Mouse (Mus musculus): ENCODE measurements around the gene Rgs11. TPM values are rescaled to one million over a fixed set of nuclear protein-coding genes. Genes with fewer than 3 reads are reported as not detected.
"Not testable (repeated sequence)": the region's sequence is repeated elsewhere in the genome, so short reads cannot be mapped to it uniquely, and the experiment has no call there.

The Rgs11 gene
- 1.1 and 2.1 TPM in 2 replicates for polyA plus RNA-seq (2016; fragmentation: Nextera tagmentation; extraction: Ambion mirVana)

DNA sequence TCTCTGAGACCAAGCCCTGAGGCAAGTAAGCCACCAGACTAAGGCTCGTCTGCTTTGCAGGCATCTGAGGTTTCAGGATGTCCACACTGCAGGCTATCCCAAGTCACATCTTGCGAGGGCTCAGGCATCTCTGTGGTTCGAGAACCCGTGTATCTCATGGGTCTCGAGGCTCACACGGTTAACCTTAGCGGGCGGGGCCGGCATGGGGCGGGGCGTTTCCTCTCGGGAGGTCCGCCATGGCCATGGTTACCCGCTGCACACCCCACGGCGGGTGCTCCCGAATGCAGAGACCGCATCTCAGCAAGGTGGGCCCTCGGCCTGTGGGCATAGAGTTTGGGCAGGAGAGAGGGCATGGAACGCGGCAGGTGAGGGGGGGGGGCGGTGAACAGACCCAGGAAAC is at the start of gene Rgs11:
Gene Rgs11 (plus strand): TSS at position 215 of the 400 bp plus-strand sequence.
- DNase-seq (ENCODE audit: extremely low spot score, low spot score) = peak; percentile 22
- WGBS = 2% methylated on average over 22 of the region's 22 CpGs
- H3K27me3 ChIP-seq (ENCODE audit: poor library complexity, severe bottlenecking) = peaks cover 80% of the 10 kb centered on the region

DNA sequence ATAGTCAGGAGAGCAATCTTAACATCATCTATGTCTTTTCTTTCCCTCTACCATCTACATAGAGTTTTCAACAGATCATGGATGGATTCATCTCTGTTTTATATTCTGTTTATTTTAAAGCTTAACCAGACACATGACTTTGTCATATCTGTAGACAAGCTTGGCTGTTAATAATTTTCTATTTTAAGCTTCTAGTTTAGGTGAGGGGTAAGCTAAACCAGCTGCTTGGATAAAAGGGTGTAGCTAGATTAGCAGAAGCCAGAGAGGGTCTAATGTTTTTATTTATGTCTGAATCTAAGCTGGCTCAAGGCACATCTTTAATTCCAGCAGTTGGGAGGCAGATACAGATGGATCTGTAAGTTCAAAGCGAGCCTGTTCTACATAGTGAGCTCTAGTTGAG is 40.0 kb upstream of the Rgs11 start:
- WGBS = 91% methylated on average over 1 of the region's 1 CpGs
- Histone ChIP-seq H3K4me3 (no peak overlapping the region), H3K27ac (no peak overlapping the region), H3K4me1 (no peaks in the 10 kb centered on the region), H3K36me3 (replicated peaks) (peaks cover 40% of the 10 kb centered on the region), H3K9me3 (no peaks in the 10 kb centered on the region), H3K27me3 (ENCODE audit: poor library complexity, severe bottlenecking) (no peaks in the 10 kb centered on the region)
- no peak for DNase-seq (ENCODE audit: extremely low spot score, low spot score)

More for the DNA sequence above, at the start of gene Rgs11:
- H3K9me3 ChIP-seq = no peaks in the 10 kb centered on the region
- peak within 1 kb of the TSS; percentile 52 for H3K4me3 ChIP-seq
- H3K36me3 ChIP-seq (replicated peaks) = peaks cover 5% of the 10 kb centered on the region
- 0 out of 2 replicates have a peak within 1 kb of the TSS, but pooled peaks have one; percentile 12 for H3K27ac ChIP-seq
- peaks cover 50% of the 10 kb centered on the region for H3K4me1 ChIP-seq

DNA sequence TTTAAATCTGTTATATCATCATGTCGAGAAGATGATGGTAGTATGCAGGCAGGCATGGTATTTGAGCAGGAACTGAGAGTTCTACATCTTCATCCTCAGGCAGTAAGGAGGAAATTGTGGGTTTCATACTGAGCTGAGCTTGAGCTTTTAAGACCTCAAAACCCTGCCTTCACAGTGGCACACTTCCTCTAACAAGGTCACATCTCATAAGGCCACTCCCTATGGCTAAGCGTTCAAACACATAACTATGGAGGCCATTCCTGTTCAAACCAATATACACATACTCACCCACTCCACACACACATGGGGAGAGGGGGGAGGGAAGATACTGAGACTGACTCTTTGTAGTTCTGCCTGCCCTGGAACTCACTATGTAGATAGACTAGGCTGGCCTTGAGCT is 34.7 kb upstream of the Rgs11 start:
- Histone ChIP-seq H3K9me3 (no peaks in the 10 kb centered on the region), H3K4me1 (no peaks in the 10 kb centered on the region), H3K27me3 (ENCODE audit: poor library complexity, severe bottlenecking) (no peaks in the 10 kb centered on the region), H3K36me3 (replicated peaks) (peaks cover 50% of the 10 kb centered on the region), H3K4me3 (no peak overlapping the region), H3K27ac (no peak overlapping the region)
- no peak for DNase-seq (ENCODE audit: extremely low spot score, low spot score)
- 94% methylated on average over 2 of the region's 2 CpGs for WGBS

DNA sequence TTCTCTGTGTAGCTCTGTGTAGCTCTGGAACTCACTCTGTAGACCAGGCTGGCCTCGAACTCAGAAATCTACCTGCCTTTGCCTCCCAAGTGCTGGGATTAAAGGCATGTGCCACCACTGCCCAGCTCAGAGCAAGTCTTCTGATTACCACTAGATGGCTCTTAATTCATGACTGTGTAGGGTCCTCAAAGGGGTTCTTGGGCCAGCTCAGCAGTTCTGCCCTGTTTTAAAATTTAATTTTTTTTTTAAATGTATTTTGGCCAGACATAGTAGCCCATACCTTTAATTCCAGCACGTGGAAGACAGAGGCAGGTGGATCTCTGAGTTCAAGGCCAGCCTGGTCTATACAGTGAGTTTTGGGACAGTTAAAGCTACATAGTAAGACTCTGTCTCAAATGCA is 27.5 kb upstream of the Rgs11 start:
- H3K27me3 ChIP-seq (ENCODE audit: poor library complexity, severe bottlenecking); H3K4me1 ChIP-seq; H3K9me3 ChIP-seq; H3K4me3 ChIP-seq; H3K27ac ChIP-seq; DNase-seq (ENCODE audit: extremely low spot score, low spot score): not testable (repeated sequence)
- H3K36me3 ChIP-seq (replicated peaks) = peaks cover 62% of the 10 kb centered on the region
- 85% methylated on average over 2 of the region's 2 CpGs for WGBS

DNA sequence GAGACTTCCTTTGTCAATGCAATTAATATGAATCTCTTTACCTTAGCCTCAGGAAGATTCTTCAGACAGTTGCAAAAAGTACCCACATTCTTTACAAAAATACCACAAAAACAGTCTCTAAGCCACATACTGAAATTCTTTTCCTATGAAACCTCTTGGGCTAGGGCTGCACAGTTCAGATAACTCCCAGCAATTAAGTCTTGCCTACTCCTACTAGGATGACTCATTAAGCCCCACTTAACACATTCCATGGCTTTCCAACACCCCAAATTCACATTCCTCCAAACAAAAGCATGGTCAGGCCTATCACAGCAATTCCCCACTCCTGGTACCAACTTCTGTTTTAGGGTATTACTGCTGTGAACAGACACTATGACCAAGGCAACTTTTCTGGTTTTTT is 24.1 kb upstream of the Rgs11 start:
- Histone ChIP-seq H3K4me3 (no peak overlapping the region), H3K27me3 (ENCODE audit: poor library complexity, severe bottlenecking) (no peaks in the 10 kb centered on the region), H3K27ac (no peak overlapping the region), H3K4me1 (no peaks in the 10 kb centered on the region), H3K36me3 (replicated peaks) (peaks cover 84% of the 10 kb centered on the region), H3K9me3 (no peaks in the 10 kb centered on the region)
- DNase-seq (ENCODE audit: extremely low spot score, low spot score) = no peak

DNA sequence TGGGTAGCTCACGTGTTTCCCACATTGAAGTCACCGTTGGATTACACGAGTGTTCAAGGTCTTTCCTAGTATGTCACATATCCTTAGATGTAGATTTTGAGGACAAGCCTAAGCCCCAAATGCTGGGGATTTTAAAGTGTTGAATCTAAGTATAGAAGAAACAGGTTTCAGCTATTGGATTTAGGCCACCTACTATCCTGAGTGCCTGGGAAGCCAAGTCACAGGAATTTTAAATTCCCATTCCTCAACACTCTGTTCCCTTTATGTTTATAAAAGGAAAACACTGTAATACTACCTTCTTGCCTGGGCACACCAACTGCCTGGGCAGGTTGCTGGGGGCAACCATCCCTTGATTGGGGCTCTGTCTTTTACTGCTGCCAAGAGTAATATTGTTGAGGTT is 21.6 kb upstream of the Rgs11 start:
- H3K27me3 ChIP-seq (ENCODE audit: poor library complexity, severe bottlenecking) = no peaks in the 10 kb centered on the region
- H3K4me1 ChIP-seq = no peaks in the 10 kb centered on the region
- DNase-seq (ENCODE audit: extremely low spot score, low spot score) = no peak
- H3K9me3 ChIP-seq = no peaks in the 10 kb centered on the region
- H3K36me3 ChIP-seq (replicated peaks) = peaks cover 86% of the 10 kb centered on the region
- no peak overlapping the region for H3K27ac ChIP-seq
- H3K4me3 ChIP-seq = no peak overlapping the region
- WGBS = 89% methylated on average over 3 of the region's 3 CpGs

DNA sequence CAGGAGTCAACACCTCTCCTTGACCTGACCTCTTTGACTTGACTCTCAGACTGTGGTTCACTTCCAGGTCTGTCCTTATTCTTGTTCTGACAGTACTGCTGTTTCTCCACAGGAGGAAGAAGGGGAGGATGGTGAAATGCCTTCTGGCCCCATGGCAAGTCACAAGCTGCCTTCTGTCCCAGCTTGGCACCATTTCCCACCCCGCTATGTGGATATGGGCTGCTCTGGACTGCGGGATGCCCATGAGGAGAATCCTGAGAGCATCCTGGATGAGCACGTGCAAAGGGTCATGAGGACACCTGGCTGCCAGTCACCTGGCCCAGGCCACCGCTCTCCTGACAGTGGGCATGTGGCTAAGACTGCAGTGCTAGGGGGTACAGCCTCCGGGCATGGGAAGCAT is 15.2 kb upstream of the Rgs11 start:
- H3K4me1 ChIP-seq = no peaks in the 10 kb centered on the region
- DNase-seq (ENCODE audit: extremely low spot score, low spot score) = no peak
- H3K27ac ChIP-seq = no peak overlapping the region
- no peaks in the 10 kb centered on the region for H3K9me3 ChIP-seq
- peaks cover 100% of the 10 kb centered on the region for H3K36me3 ChIP-seq (replicated peaks)
- WGBS = 95% methylated on average over 5 of the region's 5 CpGs
- no peaks in the 10 kb centered on the region for H3K27me3 ChIP-seq (ENCODE audit: poor library complexity, severe bottlenecking)
- no peak overlapping the region for H3K4me3 ChIP-seq

DNA sequence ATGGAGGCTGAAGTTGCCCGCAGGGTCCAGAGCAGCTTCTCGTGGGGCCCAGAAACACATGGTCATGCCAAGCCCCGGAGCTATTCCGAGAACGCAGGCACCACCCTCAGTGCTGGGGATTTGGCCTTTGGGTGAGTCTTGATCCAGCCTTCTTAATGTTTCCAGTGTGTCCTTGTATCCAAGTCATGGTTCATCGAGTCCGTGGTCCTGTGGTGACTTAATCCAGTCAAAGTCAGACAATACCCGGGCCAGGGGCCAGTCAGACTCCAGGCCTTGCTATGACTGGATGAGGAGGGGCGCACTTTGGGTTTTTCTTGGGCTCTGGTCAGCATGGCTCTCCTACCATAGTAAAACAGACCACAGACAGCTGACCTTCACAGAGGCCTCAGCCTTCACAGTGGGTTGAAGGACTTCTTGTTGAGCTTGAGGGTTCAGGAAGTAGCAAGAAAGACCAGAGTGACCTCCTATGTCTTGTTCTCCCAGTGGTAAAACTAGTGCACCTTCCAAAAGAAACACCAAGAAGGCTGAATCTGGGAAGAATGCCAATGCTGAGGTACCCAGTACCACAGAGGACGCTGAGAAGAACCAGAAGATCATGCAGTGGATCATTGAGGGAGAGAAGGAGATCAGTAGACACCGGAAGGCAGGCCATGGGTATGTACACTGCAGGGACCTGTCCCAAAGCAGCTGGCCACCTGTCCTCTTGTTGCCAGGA is 14.5 kb upstream of the Rgs11 start:
- Histone ChIP-seq H3K27ac (no peak overlapping the region), H3K36me3 (replicated peaks) (peaks cover 100% of the 10 kb centered on the region), H3K4me1 (no peaks in the 10 kb centered on the region), H3K4me3 (no peak overlapping the region), H3K9me3 (no peaks in the 10 kb centered on the region), H3K27me3 (ENCODE audit: poor library complexity, severe bottlenecking) (no peaks in the 10 kb centered on the region)
- WGBS = 96% methylated on average over 11 of the region's 11 CpGs
- no peak for DNase-seq (ENCODE audit: extremely low spot score, low spot score)

DNA sequence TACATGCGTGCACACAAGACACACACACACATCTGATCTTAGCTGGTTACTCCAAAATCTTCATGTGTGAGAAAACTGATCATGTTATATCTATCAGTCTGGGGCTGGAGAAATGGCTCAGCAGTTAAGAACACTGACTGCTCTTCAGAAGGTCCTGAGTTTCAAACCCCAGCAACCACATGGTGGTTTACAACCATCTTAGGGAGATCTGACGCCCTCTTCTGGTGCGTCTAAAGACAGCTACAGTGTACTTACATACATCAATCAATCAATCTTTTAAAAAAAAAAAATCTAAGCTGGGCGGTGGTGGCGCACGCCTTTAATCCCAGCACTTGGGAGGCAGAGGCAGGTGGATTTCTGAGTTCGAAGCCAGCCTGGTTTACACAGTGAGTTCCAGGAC is 11.3 kb upstream of the Rgs11 start:
- not testable (repeated sequence) for H3K27me3 ChIP-seq (ENCODE audit: poor library complexity, severe bottlenecking); H3K27ac ChIP-seq; H3K9me3 ChIP-seq; DNase-seq (ENCODE audit: extremely low spot score, low spot score); H3K4me3 ChIP-seq; H3K4me1 ChIP-seq
- peaks cover 100% of the 10 kb centered on the region for H3K36me3 ChIP-seq (replicated peaks)
- 93% methylated on average over 7 of the region's 7 CpGs for WGBS

DNA sequence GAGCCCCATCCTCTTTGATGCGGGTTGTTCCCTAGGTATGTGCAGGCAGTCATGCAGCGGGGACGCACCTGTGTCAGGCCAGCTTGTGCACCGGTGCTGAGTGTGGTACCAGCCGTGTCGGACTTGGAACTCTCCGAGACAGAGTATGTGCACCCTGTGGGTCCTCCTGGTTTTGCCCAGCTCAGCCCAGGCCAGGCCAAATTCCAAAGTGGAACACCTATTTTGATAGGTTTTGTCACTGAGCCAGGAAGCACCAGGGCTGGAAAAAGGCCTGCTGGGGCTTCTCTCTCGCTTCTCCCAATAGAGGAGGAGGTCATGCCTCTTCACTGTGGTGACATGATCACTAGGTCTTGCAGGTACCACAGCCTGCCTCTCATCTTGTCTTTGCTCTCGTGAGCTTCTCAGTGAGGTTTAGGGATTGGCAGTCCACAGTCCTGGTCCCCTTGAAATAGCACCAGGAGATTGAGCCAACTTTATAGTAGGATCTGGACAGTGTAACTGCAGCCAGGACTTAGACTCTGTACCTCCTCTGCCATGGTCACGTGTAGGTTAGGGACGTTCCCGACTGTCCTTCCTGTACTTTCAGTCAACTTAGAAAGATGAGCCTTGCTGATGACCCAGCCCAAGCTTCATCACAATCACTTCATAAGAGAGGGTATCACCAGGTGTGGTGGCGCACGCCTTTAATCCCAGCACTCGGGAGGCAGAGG is 10.1 kb upstream of the Rgs11 start:
- peaks cover 100% of the 10 kb centered on the region for H3K36me3 ChIP-seq (replicated peaks)
- 95% methylated on average over 15 of the region's 15 CpGs for WGBS

DNA sequence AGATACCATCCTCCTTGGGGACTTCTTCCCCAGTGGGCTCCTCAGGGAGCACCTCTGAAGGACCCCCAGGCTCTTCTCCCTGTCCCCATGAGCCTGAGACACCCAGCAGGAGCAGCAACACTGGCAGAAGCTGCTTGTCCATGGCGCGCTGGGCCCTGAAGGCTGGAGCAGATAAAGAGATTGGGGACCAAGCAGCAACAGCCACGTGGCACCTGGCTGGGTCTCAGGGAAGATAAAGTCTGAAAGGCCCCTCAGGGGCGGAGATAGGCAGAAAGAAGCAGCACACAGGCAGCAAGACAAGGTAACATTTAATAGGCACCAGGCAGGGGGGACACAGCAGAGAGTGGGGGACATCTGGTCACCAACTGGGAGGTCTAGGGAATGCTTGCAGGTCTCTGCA is 3.9 kb upstream of the Rgs11 start, which contains the start of gene Pdia2:
Gene Pdia2 (minus strand): TSS at position 196 of the 400 bp plus-strand sequence.
- no peak within 1 kb of the TSS for H3K27ac ChIP-seq
- DNase-seq (ENCODE audit: extremely low spot score, low spot score) = no peak
- peaks cover 43% of the 10 kb centered on the region for H3K36me3 ChIP-seq (replicated peaks)
- H3K4me1 ChIP-seq = peaks cover 36% of the 10 kb centered on the region
- H3K4me3 ChIP-seq = no peak within 1 kb of the TSS
- H3K9me3 ChIP-seq = no peaks in the 10 kb centered on the region
- 84% methylated on average over 4 of the region's 4 CpGs for WGBS
- H3K27me3 ChIP-seq (ENCODE audit: poor library complexity, severe bottlenecking) = peaks cover 54% of the 10 kb centered on the region

More for the DNA sequence above, 10.1 kb upstream of the Rgs11 start:
- Histone ChIP-seq H3K4me1 (no peaks in the 10 kb centered on the region), H3K27ac (no peak overlapping the region), H3K4me3 (no peak overlapping the region), H3K9me3 (no peaks in the 10 kb centered on the region), H3K27me3 (ENCODE audit: poor library complexity, severe bottlenecking) (no peaks in the 10 kb centered on the region)
- DNase-seq (ENCODE audit: extremely low spot score, low spot score) = no peak

DNA sequence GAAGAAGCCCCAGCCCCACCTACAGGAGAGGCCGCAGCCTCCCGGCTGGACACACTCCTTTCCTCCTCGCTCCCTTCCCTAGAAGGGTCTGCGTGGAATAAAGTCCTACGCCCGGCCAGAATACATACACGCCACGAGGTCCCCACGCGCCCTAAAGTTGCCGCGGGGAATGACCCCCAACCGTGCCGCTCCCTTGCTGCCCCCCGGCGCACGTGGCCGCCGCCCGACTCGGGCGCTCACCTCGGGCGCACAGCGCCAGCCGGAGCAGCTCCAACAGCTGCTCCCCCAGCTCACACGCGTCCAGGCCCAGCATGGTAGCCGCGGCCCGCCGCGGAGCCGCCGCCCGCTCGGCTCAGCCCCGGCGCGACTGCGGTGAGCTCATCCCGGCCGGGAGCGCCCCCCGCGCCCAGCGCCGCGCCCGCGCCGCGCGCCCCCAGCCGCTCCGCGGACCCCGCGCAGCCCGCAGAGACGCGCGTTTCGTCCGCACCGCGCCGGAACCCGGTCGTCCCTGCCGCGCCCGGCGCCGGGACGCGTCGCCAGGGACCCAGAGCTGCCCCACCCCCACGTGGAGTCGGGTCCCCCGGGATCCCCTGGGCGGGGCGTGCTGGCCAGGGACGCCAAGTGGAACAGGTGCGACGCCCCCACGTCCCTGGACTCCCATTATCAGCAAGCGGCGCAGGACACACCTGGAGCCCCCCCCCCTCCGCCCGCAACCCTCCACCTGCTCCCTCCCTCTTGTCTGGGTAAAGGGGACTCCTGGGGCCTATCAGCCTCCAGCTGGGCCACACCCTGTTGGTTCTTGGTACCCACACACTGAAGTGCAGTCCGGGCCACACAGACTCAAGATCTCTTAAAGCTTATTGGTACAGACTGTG is 1.7 kb upstream of the Rgs11 start:
- Histone ChIP-seq H3K27me3 (ENCODE audit: poor library complexity, severe bottlenecking) (peaks cover 76% of the 10 kb centered on the region), H3K9me3 (no peaks in the 10 kb centered on the region), H3K27ac (peak overlapping the region; percentile 79), H3K4me1 (peaks cover 50% of the 10 kb centered on the region), H3K36me3 (replicated peaks) (peaks cover 21% of the 10 kb centered on the region), H3K4me3 (peak overlapping the region; percentile 68)
- WGBS = under 1% methylated on average over 92 of the region's 92 CpGs
- DNase-seq (ENCODE audit: extremely low spot score, low spot score) = peak; percentile 35
